Mouse (Mus musculus): ENCODE data around the gene Ell2.

DNA sequence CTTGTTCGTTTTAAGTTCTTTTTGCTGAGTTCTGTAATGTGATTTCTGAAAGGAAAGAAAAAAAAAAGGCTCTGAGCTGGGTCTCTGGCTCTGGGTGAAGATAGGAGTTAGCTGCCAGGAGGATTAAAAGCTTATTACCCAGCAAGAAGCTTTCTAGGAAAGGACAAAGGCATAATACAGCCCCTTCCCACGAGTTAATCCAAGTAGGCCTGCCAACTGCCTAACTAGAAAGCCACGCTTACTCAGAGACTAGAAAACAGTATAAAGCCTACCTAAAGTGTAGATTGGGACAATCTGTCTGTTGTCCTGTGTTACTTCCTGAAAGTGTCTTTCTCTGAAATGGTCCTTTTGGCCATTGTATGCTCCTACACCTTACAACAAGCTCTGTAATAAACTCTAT is 111.9 kb downstream of the Ell2 start:
- TF ChIP-seq CTCF (IDR thresholded peaks at IDR 0.05; ENCODE audit: insufficient read depth, low read length), result no peak
- no peak for TF ChIP-seq POLR2A (IDR thresholded peaks at IDR 0.05; ENCODE audit: borderline replicate concordance, extremely low read depth, low read depth, low read length)

Data from lung, adult 2 months (tissue).